Comparison of ENCODE assay signal across 12 mouse cellular contexts in genomic region chr2:69148691-69149090, GRCm38 (mm10). TPM values are rescaled to one million over a fixed set of nuclear protein-coding genes. Genes with fewer than 3 reads are reported as not detected.
DNase-seq lines count a peak whose midpoint lies in the region.
"Had no signal": no experiment of that assay in that cellular context is flagged by ENCODE, and none has a peak within 500 bp of the region (broad histone marks: within the 10 kb centered on the region; RNA-seq: fewer than 3 reads in every experiment).

No protein-coding gene starts in this region.

- DNase-seq in adrenal gland, adult 2 months = peak; percentile 66
- DNase-seq in adrenal gland, postnatal 4 days (ENCODE audit: low spot score in 2 of 2) = no peak
- DNase-seq in kidney, postnatal 14 days = peak; percentile 24
- no peak for DNase-seq in kidney, postnatal 4 days
- peak; percentile 11 for DNase-seq in 3T3-L1 (ENCODE audit: low read depth, low spot score)
- DNase-seq in adrenal gland, adult 8-10 months = peak; percentile 32
- DNase-seq in left cerebral cortex, postnatal 10 days (ENCODE audit: extremely low spot score in 1 of 2, low spot score in 2 of 2) = no peak
- DNase-seq in left cerebral cortex, adult 9 months (ENCODE audit: low spot score in 2 of 2) = no peak
- DNase-seq: cerebellum, adult 11 months; cerebellum, adult 8-10 months; cerebellum, postnatal 14 days; gastrocnemius, postnatal 36 days had no signal

- intact Hi-C loops in left cerebral cortex, postnatal 10 days (cut with DNase I) = no loop called here

RNA-seq across cellular contexts. Expression of gene Nostrin, which starts 13.1 kb away (rescaled TPM):
- total RNA-seq in adrenal gland, adult 2 months (2021) = 1 to 10 TPM; 8.2 to 8.4 TPM
- polyA plus RNA-seq in adrenal gland, adult 2 months (2012; rRNA removed) = 0.04 and 0.20 TPM in 2 replicates
- 10 to 100 TPM in 1 of 2 experiments, 1 to 10 TPM in 1; 7.2 to 10.7 TPM for total RNA-seq in adrenal gland, postnatal 4 days (2021)
- total RNA-seq in adrenal gland, adult 8-10 months (2022) = 10 to 100 TPM in 1 of 4 experiments, 1 to 10 TPM in 3; 6.1 to 10.8 (median 8.8) TPM
- total RNA-seq in left cerebral cortex, postnatal 10 days (2021) = 1 to 10 TPM; 3.9 to 6.6 TPM

RNA-seq across cellular contexts. Expression of gene Spc25, which starts 57.3 kb away (rescaled TPM):
- total RNA-seq in adrenal gland, adult 2 months (2021) = 1 to 10 TPM in 1 of 2 experiments, under 1 TPM in 1; 0.97 to 1.6 TPM
- 0.18 and 0.21 TPM in 2 replicates for polyA plus RNA-seq in adrenal gland, adult 2 months (2012; rRNA removed)
- total RNA-seq in adrenal gland, postnatal 4 days (2021) = 10 to 100 TPM; 25.4 to 27.7 TPM
- total RNA-seq in adrenal gland, adult 8-10 months (2022) = 1 to 10 TPM; 1.0 to 2.2 (median 1.5) TPM
- total RNA-seq in left cerebral cortex, postnatal 10 days (2021) = 1 to 10 TPM; 3.9 to 4.0 TPM

Comparison
In these comparisons a context has a peak if more than half of its experiments do, and no peak if none do; other contexts are left out.
1. DNase-seq: peak in adrenal gland, adult 2 months (single experiment), kidney, postnatal 14 days (single experiment), 3T3-L1 (single experiment) and adrenal gland, adult 8-10 months (single experiment); none in adrenal gland, postnatal 4 days (0 of 2), kidney, postnatal 4 days (0 of 2), left cerebral cortex, postnatal 10 days (0 of 2) and left cerebral cortex, adult 9 months (0 of 2).
2. RNA of gene Spc25, which starts 57.3 kb away (total RNA-seq): 25.4 to 27.7 TPM in adrenal gland, postnatal 4 days; 3.9 to 4.0 TPM in left cerebral cortex, postnatal 10 days, 1.0 to 2.2 TPM in adrenal gland, adult 8-10 months and 0.97 to 1.6 TPM in adrenal gland, adult 2 months; every median in the first group is over 4 times any median in the second.